Mouse (Mus musculus): ENCODE measurements at regions not wholly inside any gene's neighbourhood (a gene's known extent, or its start where the extent isn't known, plus 50 kb on each side); places are given as distances from the start of the nearest gene placed in this dataset.

DNA sequence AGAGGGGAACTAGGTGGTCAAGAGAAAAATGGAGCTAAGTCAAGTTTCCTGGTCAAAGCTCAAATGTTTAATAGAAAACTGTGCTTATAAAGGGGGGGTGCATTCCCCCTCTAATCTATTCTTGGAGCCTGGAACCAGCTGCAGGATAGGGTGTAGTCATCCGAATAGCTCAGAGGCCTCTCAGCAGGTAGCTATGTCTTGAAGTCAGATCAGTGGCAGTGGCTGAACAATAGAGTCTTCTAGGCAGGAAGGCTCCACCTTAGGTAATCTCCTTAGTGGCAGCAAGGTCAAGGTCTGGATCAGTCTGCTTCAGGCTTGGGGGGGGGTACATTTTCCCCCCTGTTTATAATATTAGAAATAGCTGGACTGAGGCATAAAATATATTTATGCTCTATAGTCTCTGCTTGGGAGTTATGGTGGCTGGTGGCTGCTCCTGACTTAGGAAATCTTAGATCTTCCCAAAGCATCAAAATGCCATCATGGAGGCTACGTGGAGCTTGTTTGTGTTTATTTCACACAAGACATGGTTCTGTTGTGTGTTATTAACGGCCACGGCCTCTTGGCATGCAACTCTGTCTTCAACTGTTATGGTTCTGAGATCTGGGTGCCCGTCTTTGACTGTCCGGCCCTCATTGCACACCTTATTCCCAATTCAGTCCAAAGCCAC is 1984.1 kb downstream of the Cntnap5b start:
- DNase-seq (ENCODE audit: low spot score) (no peak), ATAC-seq (ENCODE audit: low FRiP score) (peak; percentile 45; the same call in 1 of the 2 replicates)
- WGBS = 37% methylated on average over 6 of the region's 6 CpGs
- no peaks in the 10 kb centered on the region for H3K4me1 ChIP-seq (replicated peaks; ENCODE audit: control insufficient read depth, insufficient read depth, low read length)
- H3K27me3 ChIP-seq (ENCODE audit: control insufficient read depth, insufficient read depth, low read length) = no peaks in the 10 kb centered on the region
- H3K4me2 ChIP-seq (replicated peaks; ENCODE audit: low read depth, low read length) = no peak overlapping the region
- H3K36me3 ChIP-seq (ENCODE audit: control insufficient read depth, insufficient read depth, low read length) = no peaks in the 10 kb centered on the region
- H3K9ac ChIP-seq (ENCODE audit: low read depth, low read length) = no peak overlapping the region
- no peak overlapping the region for H3K4me3 ChIP-seq (ENCODE audit: low read depth, low read length)
- H3K27ac ChIP-seq (ENCODE audit: low read depth, low read length) = no peak overlapping the region
- H3K9me3 ChIP-seq (ENCODE audit: control insufficient read depth, low read length) = no peaks in the 10 kb centered on the region

DNA sequence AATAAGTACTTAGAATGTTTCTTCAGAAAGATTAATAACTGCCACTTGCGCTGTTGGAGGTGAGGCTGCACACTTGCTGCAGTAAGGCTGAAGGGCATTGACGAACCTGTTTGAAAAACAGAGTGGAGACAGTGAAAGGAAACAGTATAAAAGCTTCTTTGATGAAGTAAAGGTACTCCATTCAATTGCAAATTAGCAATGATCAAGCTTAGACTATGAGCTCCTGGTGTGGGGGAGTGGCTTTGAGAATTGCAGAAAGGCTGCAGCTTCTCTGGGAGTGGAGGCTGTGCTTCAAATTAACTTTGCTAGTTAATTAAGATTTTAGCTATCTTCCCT is 1984.6 kb downstream of the Cntnap5b start:
- no peaks in the 10 kb centered on the region for H3K4me1 ChIP-seq (replicated peaks; ENCODE audit: control insufficient read depth, insufficient read depth, low read length)
- H3K9me3 ChIP-seq (ENCODE audit: control insufficient read depth, low read length) = no peaks in the 10 kb centered on the region
- DNase-seq (ENCODE audit: low spot score) (no peak), ATAC-seq (ENCODE audit: low FRiP score) (peak; percentile 47)
- H3K4me2 ChIP-seq (replicated peaks; ENCODE audit: low read depth, low read length) = no peak overlapping the region
- H3K27ac ChIP-seq (ENCODE audit: low read depth, low read length) = no peak overlapping the region
- no peaks in the 10 kb centered on the region for H3K27me3 ChIP-seq (ENCODE audit: control insufficient read depth, insufficient read depth, low read length)
- 13% methylated on average over 2 of the region's 2 CpGs for WGBS
- H3K9ac ChIP-seq (ENCODE audit: low read depth, low read length) = no peak overlapping the region
- H3K4me3 ChIP-seq (ENCODE audit: low read depth, low read length) = no peak overlapping the region
- H3K36me3 ChIP-seq (ENCODE audit: control insufficient read depth, insufficient read depth, low read length) = no peaks in the 10 kb centered on the region

- no peak overlapping the region for H3K27ac ChIP-seq (ENCODE audit: low read depth, low read length)
- no peak overlapping the region for H3K4me2 ChIP-seq (replicated peaks; ENCODE audit: low read depth, low read length)
- 83% methylated on average over 1 of the region's 1 CpGs for WGBS
- H3K9me3 ChIP-seq (ENCODE audit: control insufficient read depth, low read length) = no peaks in the 10 kb centered on the region
- no peaks in the 10 kb centered on the region for H3K4me1 ChIP-seq (replicated peaks; ENCODE audit: control insufficient read depth, insufficient read depth, low read length)
- H3K36me3 ChIP-seq (ENCODE audit: control insufficient read depth, insufficient read depth, low read length) = no peaks in the 10 kb centered on the region
- H3K9ac ChIP-seq (ENCODE audit: low read depth, low read length) = no peak overlapping the region
- H3K4me3 ChIP-seq (ENCODE audit: low read depth, low read length) = no peak overlapping the region
- DNase-seq (ENCODE audit: low spot score) (no peak), ATAC-seq (ENCODE audit: low FRiP score) (no peak)
- H3K27me3 ChIP-seq (ENCODE audit: control insufficient read depth, insufficient read depth, low read length) = no peaks in the 10 kb centered on the region
Measured at GRCm38 (mm10) chr1:101805830-101806229, 2033.3 kb downstream of the Cntnap5b start.

Data from hindbrain, embryonic 11.5 days (tissue).